Mouse (Mus musculus) spleen, postnatal 14 days (tissue): ENCODE results near the gene Sco1.
"Not testable (repeated sequence)": the region's sequence is repeated elsewhere in the genome, so short reads cannot be mapped to it uniquely, and the experiment has no call there.

ENCODE experiments used
- DNase-seq, 2 experiments: peaks; one replicate each; pipeline ENCODE4 v3.0.0; 2021 to 2022; ENCODE audit warnings: low spot score in 2 of 2

Sco1 gene

GRCm38 (mm10) chr11:67052321-67052952 is at the start of gene Sco1, which contains the start of gene Adprm:
Sco1 (plus strand) TSS chr11:67052670.
Adprm (minus strand) TSS chr11:67052594.
- peak; percentile 74 to 82 for DNase-seq

- no peak for DNase-seq
Measured at GRCm38 (mm10) chr11:67002911-67003310, 49.6 kb upstream of the Sco1 start.

GRCm38 (mm10) chr11:67007961-67008360 is 44.5 kb upstream of the Sco1 start:
- no peak for DNase-seq

DNA sequence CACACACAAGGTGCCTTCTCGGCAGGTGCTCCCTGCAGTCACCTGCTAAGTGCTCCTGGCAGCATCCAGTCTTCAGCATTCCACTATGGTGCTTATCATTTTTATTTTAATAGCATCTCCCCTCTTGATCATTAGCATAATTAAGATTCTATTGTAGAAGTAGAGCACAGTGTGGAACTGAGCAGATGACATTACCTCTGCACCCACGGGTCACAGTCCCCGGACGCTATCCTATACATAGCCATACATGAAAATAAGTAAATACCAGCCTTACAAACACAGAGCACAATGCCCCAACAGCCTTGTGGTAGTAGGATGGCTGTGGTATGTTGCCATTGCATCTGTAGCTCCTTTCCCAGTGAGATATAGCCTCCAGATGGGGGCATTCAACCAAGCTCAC is 43.9 kb upstream of the Sco1 start:
- no peak for DNase-seq

GRCm38 (mm10) chr11:67010430-67010829 is 42.0 kb upstream of the Sco1 start:
- no peak for DNase-seq

DNA sequence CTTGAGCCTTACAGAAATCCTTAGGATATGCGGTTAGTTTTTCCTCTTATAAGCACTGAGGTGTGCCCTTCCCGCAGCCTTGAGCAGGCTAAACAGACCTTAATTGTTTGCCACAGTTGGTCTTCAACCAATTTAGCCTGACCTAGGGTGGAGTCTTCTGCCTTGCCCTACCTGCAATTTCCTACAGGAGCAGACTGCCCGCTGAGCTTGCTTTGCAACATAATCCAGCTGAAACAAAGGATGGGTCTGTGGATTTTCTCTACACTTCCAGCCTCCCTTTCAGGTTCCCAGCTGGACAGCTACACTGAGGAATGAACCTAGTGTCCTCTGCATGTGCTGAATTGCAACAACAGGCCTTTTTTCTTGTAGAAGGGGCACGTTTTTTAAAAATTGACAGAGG is 40.8 kb upstream of the Sco1 start:
- no peak for DNase-seq

DNA sequence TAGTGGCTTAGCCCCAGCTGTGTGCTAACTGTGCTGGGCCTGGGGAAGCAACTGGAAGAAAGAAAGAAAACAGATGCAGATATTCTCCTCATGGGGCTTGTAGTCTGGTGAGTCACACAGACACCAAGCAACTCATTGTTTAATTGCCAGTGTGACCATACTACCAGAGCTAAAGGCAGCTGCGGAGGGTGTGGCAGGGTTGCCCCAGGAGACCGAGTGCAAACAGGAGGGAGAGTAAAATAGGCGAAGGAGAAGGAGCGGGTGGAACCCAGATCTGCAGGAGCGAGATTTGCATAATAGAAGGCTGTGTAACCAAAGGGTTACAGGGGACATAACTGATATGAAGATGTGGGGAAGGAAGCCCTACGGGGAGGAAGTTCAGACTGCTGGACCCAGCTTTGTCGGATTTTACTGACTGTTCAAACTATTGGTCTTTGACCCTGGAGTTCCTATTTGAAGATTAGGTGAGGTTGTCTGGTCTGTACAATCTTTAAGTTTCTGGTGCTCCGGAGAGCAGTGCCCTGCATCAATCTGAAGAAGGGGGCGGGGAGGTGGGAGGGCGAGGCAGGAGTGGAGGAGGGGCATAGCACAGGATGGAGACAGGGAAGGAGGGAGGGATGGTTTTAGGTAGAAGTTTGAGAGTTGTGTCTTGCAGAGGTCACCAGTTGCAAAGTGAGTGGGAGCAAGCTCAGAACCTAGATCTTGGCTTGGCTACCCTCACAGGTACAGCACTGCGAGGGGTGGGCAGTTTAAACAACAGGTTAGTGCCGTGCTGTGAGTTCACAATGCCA is 34.5 kb upstream of the Sco1 start:
- no peak for DNase-seq

GRCm38 (mm10) chr11:67019711-67020475 is 32.6 kb upstream of the Sco1 start:
- DNase-seq: no peak

DNA sequence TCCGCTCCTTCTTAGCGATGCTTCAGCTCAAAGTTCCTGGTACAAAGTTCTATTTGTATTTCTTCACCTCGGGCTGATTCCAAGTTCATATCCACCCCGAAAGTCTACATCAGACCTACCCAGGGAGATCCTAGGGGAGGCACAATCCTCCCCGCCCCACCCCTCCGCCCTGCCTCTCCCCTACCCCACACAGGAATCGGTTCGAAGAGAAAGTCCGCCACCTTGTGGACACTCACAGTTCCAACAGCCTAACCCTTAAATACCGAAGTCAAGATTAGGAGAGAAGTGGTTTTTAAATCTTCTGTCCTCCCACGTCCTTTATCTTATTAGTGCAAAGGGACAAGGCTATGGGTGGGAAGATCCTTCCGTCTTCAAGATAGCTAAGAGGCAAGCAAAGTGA is 31.5 kb upstream of the Sco1 start:
- peak; percentile 12 to 45 for DNase-seq

- DNase-seq: no peak
Measured at GRCm38 (mm10) chr11:67022354-67023115, 29.9 kb upstream of the Sco1 start.

DNA sequence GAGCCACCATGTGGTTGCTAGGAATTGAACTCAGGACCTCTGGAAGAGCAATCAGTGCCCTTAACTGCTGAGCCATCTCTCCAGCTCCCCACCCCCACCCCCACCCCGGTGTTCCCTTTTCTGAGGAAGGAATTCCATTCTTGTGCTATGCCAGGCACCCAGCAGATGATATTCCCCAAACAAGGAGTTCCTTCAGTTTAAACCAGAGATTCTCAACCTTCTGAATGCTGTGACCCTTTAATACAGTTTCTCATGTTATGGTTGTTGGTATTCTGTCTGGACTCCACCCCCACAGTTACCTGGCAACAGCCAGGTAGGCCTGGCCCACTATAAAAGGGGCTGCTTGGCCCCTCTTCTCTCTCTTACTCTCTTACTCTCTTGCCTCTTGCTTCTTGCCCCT is 29.3 kb upstream of the Sco1 start:
- not testable (repeated sequence) for DNase-seq

DNA sequence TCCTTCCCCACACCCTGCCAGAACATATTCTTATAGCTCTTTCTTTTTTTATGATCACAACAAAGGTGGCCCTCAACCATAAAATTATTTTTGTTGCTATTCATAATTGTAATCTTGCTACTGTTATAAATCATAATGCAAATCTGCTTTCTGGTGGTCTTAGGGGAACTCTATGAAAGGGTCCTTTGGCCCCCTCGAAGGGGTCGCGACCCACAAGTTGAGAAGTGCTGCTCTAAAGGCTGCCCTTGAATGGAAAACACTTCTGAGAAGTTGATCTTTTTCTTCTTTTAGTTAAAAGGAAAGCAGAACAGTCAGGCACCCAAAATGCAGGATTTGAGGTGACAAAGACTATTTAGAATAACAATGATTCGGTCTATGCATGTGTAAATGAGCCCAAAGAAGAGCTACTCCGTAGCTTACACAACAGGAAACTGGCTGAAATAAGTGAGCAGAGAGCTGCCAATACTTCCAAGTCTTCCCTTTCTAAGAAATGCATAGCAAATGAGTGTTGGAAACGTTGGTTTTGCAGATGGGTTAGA is 28.6 kb upstream of the Sco1 start:
- DNase-seq: no peak

- DNase-seq: peak; percentile 86 to 90
Measured at GRCm38 (mm10) chr11:67024867-67025477, 27.5 kb upstream of the Sco1 start, which contains the start of gene Tmem220. Tmem220 (plus strand) TSS chr11:67025154.

DNA sequence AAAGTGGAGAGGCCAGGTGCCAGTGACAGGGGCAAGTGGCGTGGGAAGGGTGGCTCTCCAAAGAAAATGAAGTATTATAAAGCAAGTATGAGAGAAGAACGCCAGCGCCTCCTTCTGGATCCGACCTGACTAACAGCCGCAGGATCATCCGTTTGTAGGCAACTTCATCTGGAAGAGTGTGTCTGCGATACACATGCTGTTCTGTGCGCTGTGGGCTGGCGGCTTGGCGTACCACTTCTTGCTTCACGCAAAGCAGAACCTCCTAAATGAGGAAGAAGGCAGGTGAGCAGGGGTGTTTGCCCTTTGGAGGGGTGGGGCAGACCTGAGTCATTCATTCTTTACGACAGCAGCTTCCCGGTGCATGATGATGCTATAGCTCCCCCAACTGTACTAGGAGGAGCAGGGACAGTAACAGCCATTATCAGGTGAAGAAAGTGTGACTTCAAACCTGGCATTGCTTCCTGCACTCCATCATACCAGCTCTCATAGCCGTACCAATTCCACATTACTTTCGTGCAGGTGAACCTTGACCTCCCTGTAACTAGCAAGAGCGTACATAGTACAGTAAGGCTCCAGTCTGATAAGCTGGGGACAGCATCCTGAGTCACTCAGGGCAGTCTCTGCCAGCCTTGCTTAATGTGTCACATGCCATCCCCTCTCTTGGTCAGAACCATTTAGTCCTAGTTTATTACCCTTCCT is 21.4 kb upstream of the Sco1 start:
- no peak for DNase-seq

DNA sequence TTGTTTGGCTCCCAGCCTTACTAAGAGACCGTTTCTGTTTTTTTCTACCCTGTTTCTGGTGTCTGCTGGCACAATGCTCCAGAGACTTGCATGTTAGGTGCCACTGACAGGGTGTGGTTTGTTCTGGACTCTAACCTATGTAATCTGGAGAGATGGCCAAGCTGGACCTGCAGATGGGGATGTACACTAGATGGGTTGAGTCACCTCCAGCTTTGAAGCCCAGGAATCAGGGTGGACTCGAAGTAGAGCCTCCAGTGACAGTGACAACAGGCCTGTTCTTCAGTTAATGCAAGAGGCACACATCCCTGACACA is 20.9 kb upstream of the Sco1 start:
- no peak for DNase-seq

DNA sequence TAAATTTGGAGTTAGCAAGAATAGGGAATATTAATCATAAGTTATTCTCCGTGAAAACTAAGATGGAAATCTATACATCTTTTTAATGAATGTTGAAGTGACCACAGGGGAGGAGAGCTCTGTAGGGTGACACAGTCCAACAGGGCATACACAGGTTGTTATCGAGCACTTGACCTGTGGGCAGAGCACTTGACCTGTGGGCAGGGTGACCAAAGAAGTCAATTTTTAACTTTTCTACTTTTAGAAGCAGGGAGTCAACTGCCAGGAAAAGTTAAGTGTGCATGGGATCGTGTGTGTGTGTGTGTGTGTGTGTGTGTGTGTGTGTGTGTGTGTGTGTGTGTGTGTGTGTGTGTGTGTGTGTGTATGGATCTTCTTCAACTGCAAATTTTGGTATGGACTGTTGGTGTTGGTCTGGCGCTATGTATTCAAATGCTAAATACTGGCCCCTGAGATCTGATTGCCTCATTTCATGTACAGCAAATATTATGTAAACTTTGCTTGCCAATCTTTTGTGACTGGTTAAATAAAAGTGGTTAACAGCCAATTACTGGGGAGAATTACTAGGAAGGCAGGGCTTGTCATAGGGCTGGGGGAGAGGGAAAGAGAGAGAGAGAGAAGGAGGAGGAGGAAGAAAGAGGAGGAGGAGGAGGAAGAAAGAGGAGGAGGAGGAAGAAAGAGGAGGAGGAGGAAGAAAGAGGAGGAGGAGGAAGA is 17.5 kb upstream of the Sco1 start:
- no peak for DNase-seq

GRCm38 (mm10) chr11:67036229-67036628 is 16.2 kb upstream of the Sco1 start:
- no peak for DNase-seq

DNA sequence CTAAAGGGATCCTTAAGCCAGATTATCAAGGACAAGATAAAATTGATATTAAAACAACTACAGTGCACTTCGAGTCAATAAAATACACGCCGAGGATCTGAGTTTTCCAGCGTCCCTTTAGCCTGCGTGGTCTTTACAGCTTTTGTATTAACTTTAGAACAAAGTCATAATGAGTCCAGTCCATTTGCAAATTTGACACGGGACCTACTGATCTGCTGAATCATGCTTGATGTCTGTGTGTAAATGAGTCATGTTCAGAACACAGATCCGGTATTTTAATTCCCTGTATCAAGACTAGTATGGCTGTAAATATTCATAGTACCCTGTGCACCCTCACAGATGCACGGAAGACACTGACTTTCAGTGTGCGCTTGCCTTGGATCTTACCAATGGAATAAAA is 15.6 kb upstream of the Sco1 start:
- no peak for DNase-seq

GRCm38 (mm10) chr11:67039799-67040198 is 12.7 kb upstream of the Sco1 start:
- no peak for DNase-seq

GRCm38 (mm10) chr11:67040483-67040882 is 12.0 kb upstream of the Sco1 start:
- DNase-seq: no peak
